Mouse (Mus musculus) ovary, postnatal 14 days (tissue): ENCODE measurements around the gene Gpr132.

Experiments
- DNase-seq: peaks from one replicate; pipeline ENCODE4 v3.0.0; 2022; ENCODE audit warnings: low spot score

Gene Gpr132

GRCm38 (mm10) chr12:112868178-112869087 lies at the start of gene Gpr132:
Gene Gpr132, minus strand, starts transcription at chr12:112868228.
- DNase-seq, result no peak

GRCm38 (mm10) chr12:112917486-112917885 lies 49.5 kb upstream of the Gpr132 start:
- no peak for DNase-seq

GRCm38 (mm10) chr12:112916698-112917400 lies 48.8 kb upstream of the Gpr132 start:
- no peak for DNase-seq

GRCm38 (mm10) chr12:112915587-112915986 lies 47.6 kb upstream of the Gpr132 start:
- DNase-seq, result no peak

GRCm38 (mm10) chr12:112914527-112914926 lies 46.5 kb upstream of the Gpr132 start:
- DNase-seq, result no peak

GRCm38 (mm10) chr12:112912951-112913745 lies 45.1 kb upstream of the Gpr132 start:
- no peak for DNase-seq

- DNase-seq, result no peak
Observed at GRCm38 (mm10) chr12:112911701-112912100, 43.7 kb upstream of the Gpr132 start.

- DNase-seq, result no peak
Observed at GRCm38 (mm10) chr12:112908991-112909390, 41.0 kb upstream of the Gpr132 start.

- DNase-seq, result no peak
Observed at GRCm38 (mm10) chr12:112905001-112905400, 37.0 kb upstream of the Gpr132 start.

GRCm38 (mm10) chr12:112903941-112904340 lies 35.9 kb upstream of the Gpr132 start:
- DNase-seq, result no peak

GRCm38 (mm10) chr12:112900641-112901040 lies 32.6 kb upstream of the Gpr132 start:
- no peak for DNase-seq

GRCm38 (mm10) chr12:112898960-112899359 lies 30.9 kb upstream of the Gpr132 start:
- no peak for DNase-seq

- no peak for DNase-seq
Observed at GRCm38 (mm10) chr12:112898351-112898750, 30.3 kb upstream of the Gpr132 start.

GRCm38 (mm10) chr12:112897522-112898212 lies 29.6 kb upstream of the Gpr132 start:
- no peak for DNase-seq

- DNase-seq, result no peak
Observed at GRCm38 (mm10) chr12:112894969-112895368, 26.9 kb upstream of the Gpr132 start.

- DNase-seq, result no peak
Observed at GRCm38 (mm10) chr12:112894303-112894884, 26.4 kb upstream of the Gpr132 start.

GRCm38 (mm10) chr12:112885465-112885864 lies 17.4 kb upstream of the Gpr132 start:
- no peak for DNase-seq

GRCm38 (mm10) chr12:112881301-112881815 lies 13.3 kb upstream of the Gpr132 start:
- DNase-seq, result no peak

- DNase-seq, result no peak
Observed at GRCm38 (mm10) chr12:112880661-112881060, 12.6 kb upstream of the Gpr132 start.

- no peak for DNase-seq
Observed at GRCm38 (mm10) chr12:112879731-112880130, 11.7 kb upstream of the Gpr132 start.

- no peak for DNase-seq
Observed at GRCm38 (mm10) chr12:112877607-112878020, 9.6 kb upstream of the Gpr132 start.
